Mouse (Mus musculus) leukemia stem cell, adult 10-12 weeks (primary cell): ENCODE measurements around the gene Tgtp2. TPM values are rescaled to one million over a fixed set of nuclear protein-coding genes. Genes with fewer than 3 reads are reported as not detected.

Experiments
- polyA plus RNA-seq: library from polyadenylated mRNA; stranded (reverse); fragments of >175 nt; gene quantifications from 2 replicates; pipeline ENCODE4 v1.2.3, GENCODE M21; 2012; ENCODE audit warnings: low replicate concordance

The Tgtp2 gene
- 11.7 and 11.9 TPM in 2 replicates for polyA plus RNA-seq

DNA sequence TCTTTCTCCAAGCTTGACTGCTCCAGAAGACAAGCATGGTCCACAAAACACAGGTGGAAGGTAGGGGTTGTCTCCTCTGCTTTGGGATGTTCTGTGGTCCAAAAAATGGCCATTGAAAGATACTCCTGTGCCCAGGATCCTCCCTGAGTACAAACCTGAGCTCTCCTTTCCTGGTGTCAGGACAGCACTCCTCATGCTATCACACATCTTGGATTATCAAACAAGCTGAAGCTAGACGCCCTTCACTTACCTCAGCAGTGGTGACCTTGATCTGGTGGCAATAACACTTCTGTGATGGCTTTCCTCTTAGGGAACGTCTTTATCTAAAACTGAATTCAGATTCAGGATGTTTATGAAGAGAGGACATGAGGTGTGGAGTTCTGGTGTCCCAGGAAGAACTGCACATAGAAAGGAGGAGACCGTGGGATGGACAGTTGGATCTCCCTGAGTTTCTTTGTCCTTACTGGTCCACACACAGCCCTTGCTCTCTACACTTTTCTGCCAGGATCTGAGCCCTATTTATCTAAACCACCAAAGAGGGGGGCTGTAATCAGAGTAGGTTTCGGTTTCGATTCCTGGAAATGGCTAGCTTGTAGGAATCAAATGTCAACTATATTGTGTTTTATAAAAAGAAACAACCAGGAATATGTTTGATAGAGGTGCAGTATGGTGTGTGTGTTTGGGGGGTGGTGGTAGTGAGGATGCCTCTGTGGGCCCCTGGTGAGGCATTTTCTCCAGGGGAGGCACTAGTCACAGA lies at the start of gene Tgtp2:
Gene Tgtp2 (minus strand): TSS at position 494 of the 757 bp plus-strand sequence.

DNA sequence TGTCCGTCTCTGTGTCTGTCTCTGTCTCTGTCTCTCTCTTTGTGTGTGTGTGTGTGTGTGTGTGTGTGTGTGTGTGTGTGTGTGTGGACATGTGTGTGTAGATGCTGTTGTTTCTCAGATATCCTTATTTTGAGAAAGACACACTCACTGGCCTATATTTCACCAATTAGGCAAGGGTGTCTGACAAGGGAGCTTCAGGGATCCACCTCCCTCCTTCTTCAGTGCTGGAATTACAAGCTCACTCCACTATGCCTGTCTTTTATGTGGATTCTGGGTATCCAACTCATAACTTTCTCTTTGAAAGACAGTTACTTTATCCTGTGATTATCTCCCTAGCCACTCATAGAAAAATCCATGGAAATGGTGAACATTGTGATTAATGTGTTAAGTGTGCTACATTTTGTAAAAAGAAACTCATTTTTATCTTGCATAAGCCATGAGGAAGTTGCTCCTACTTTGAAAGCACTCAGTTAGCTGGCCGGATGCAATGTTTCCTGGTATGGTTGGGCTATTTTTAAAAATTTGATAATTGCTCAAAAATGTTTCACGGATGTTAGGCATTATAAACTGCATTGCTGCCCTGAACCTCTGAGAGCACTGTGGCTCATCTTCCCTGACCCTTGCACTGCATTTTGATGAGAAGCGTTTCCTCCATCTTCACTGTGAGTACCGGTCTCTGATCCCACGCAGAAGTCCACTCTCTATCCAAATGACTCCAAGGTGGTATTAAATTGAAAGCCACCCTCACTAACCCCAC lies 12.2 kb upstream of the Tgtp2 start, which contains the start of gene Ifi47:
Gene Ifi47 (plus strand): TSS at position 587 of the 757 bp plus-strand sequence.

DNA sequence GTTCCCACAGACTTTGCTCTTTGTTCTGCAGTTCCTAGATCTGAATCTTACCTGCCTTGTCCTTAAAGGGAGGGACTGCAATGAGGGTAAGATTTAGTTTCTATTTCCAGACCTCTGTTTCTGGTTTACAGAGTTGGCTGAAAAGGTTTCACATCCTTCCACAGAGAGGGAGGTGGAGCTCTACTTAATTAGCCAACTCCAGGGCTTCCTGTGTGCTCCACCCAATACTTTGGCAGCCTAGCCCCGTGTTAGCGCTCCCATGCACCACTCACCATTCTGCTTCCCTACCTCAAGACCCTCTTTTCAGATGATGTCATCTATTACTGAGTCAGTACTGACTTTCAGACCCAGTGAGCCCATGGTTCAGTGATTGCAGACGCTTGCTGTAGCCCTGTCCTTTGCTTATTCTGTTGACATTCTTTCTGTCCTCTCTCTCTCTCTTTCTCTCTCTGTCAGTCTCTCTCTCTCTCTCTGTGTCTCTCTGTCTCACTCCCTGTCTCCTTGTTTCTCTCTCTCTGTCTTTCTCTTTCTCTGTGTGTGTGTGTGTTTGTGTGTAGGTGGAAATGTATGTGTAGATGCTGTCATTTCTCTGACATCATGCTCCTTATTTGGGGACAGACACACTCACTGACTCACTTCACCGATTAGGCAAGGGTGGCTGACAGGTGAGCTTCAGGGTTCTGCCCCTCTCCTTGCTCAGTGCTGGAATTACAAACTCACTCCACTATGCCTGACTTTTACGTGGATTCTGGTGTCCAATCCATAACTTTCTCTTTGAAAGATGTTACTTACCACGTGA lies 12.7 kb downstream of the Tgtp2 start, which contains the start of gene 9930111J21Rik2:
Gene 9930111J21Rik2 (minus strand): TSS at position 150 of the 799 bp plus-strand sequence.

Other genes with a start within 250 kb of the Tgtp2 start
- gene Trim41, start 246.9 kb downstream of the Tgtp2 start, polyA plus RNA-seq: 20.9 and 26.8 TPM in 2 replicates
- gene Trim7, start 238.1 kb downstream of the Tgtp2 start, polyA plus RNA-seq: 7.2 and 13.9 TPM in 2 replicates
- gene Gm12184, start 237.6 kb downstream of the Tgtp2 start, polyA plus RNA-seq: 65.7 and 147 TPM in 2 replicates
- gene Irgm1, start 192.5 kb downstream of the Tgtp2 start, polyA plus RNA-seq: 2.8 and 9.6 TPM in 2 replicates
- gene Gm5431, start 162.0 kb downstream of the Tgtp2 start, polyA plus RNA-seq: 0.09 TPM in 1 of 2 replicates, not detected in the other
- 0.36 and 3.4 TPM in 2 replicates for gene Psme2b, start 118.0 kb downstream of the Tgtp2 start, polyA plus RNA-seq
- gene Olfr56, start 85.3 kb downstream of the Tgtp2 start, polyA plus RNA-seq: 0.06 TPM in 1 of 2 replicates, not detected in the other
- gene 9930111J21Rik1, start 84.8 kb downstream of the Tgtp2 start, polyA plus RNA-seq: 0.72 and 1.9 TPM in 2 replicates
- 0.16 TPM in 1 of 2 replicates, not detected in the other for gene Gm12185, start 72.0 kb downstream of the Tgtp2 start, polyA plus RNA-seq
- 0.47 and 1.3 TPM in 2 replicates for gene Tgtp1, start 70.0 kb downstream of the Tgtp2 start, polyA plus RNA-seq
- 0.92 and 1.5 TPM in 2 replicates for gene 9930111J21Rik2, start 13.0 kb downstream of the Tgtp2 start, polyA plus RNA-seq
- 2.3 and 3.4 TPM in 2 replicates for gene Ifi47, start 12.4 kb upstream of the Tgtp2 start, polyA plus RNA-seq
- gene Olfr1396, start 50.7 kb upstream of the Tgtp2 start, polyA plus RNA-seq: not detected in 2 replicates
- gene Olfr1395, start 78.1 kb upstream of the Tgtp2 start, polyA plus RNA-seq: not detected in 2 replicates
- not detected in 2 replicates for gene Olfr1394, start 90.2 kb upstream of the Tgtp2 start, polyA plus RNA-seq
- not detected in 2 replicates for gene Btnl9, start 123.0 kb upstream of the Tgtp2 start, polyA plus RNA-seq
- gene Zfp62, start 139.1 kb upstream of the Tgtp2 start, polyA plus RNA-seq: 4.6 and 6.1 TPM in 2 replicates
- 127 and 153 TPM in 2 replicates for gene Mgat1, start 180.0 kb upstream of the Tgtp2 start, polyA plus RNA-seq
- not detected in 2 replicates for gene Olfr1393, start 214.1 kb upstream of the Tgtp2 start, polyA plus RNA-seq
- not detected in 2 replicates for gene Olfr1392, start 221.1 kb upstream of the Tgtp2 start, polyA plus RNA-seq
- gene Olfr10, start 240.5 kb upstream of the Tgtp2 start, polyA plus RNA-seq: not detected in 2 replicates